Mouse (Mus musculus): ENCODE measurements around the gene Tubg2.

GRCm38 (mm10) chr11:101193076-101193475 is 37.4 kb downstream of the Tubg2 start:
- TF ChIP-seq CTCF (IDR thresholded peaks at IDR 0.05; ENCODE audit: insufficient read depth, low read length) (no peak), POLR2A (IDR thresholded peaks at IDR 0.05; ENCODE audit: borderline replicate concordance, extremely low read depth, low read depth, low read length) (no peak)

Measured in lung, adult 2 months (tissue).